Mouse (Mus musculus): ENCODE data around the gene Col4a4. TPM values are rescaled to one million over a fixed set of nuclear protein-coding genes. Genes with fewer than 3 reads are reported as not detected.

Col4a4 gene
- total RNA-seq, 2 experiments from 2014 or later = 8.9 to 10.6 TPM

DNA sequence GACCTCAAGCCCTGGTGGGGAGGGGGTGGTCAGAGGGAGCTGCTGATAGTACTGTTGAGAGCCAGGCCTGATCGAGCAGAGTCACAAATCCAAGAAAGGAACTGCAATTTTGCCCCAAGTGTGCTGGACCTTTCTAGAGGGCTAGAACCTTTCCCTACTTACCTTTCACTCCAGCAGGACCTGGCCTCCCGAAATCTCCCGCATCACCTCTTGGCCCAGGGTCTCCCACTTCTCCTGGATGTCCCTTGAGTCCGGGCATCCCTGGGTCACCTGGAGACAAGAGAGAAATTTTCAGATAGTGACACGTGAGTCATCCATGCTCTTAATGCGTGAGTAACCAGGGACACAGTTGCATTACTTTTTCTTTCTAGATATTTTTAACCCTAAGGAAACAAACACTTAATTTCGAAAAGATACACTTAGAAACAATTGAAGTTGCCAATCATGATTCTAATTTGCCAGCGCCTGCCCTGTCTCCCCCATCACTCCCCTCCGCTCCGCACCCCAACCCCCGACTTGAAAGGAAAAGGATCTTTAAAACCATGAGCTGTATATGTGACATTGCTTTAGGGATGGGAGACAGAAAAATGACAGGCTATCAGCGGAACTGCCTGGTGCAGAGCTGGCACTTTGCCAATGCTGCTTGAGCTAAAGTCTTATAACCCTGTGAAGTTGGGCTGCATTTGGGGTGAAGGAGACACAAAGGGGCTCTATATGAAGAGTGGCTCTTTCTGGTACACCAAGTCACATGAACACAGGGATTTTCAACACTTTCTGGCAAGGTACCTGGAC, 106.8 kb downstream of the Col4a4 start:
- intact Hi-C loops (cut with DNase I) = loop anchor here (5.0 kb wide), 2 partner anchors 188 to 1163 kb away; partner anchors contain the start of gene Irs1
- no peak for DNase-seq

DNA sequence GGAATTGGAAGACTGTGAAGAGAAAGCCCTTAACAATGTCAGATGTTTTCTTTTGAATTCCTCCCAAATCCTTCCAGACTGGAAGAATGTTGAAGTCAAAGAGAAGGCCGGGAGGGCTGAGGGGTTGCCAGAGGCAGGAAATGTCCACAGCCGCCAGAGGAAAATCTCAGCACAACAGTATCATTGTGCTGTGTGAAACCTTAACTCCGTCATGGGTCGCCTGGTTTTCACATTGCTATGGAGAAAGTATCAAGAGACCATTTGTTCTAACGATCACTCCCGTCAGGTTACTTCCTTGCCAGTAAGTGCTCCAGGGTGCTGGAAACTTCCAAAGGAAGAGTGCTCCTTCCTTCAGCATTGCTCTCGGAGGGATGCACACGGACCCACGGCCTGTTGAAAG, 109.9 kb downstream of the Col4a4 start:
- peak; percentile 34 to 48 for DNase-seq
- intact Hi-C loops (cut with DNase I) = loop anchor here (5.0 kb wide), 2 partner anchors 184 to 1159 kb away; partner anchors contain the start of gene Irs1

GRCm38 (mm10) chr1:82476256-82476655, 110.4 kb downstream of the Col4a4 start:
- DNase-seq = peak; percentile 38 to 72
- intact Hi-C loops (cut with DNase I) = loop anchor here (5.0 kb wide), 2 partner anchors 184 to 1159 kb away; partner anchors contain the start of gene Irs1

GRCm38 (mm10) chr1:82475821-82476220, 110.8 kb downstream of the Col4a4 start:
- intact Hi-C loops (cut with DNase I) = loop anchor here (5.0 kb wide), 2 partner anchors 184 to 1159 kb away; partner anchors contain the start of gene Irs1

GRCm38 (mm10) chr1:82475254-82475653, 111.4 kb downstream of the Col4a4 start:
- no peak for DNase-seq
- intact Hi-C loops (cut with DNase I) = loop anchor here (5.0 kb wide), 2 partner anchors 183 to 1158 kb away; partner anchors contain the start of gene Irs1

More at GRCm38 (mm10) chr1:82475821-82476220, 110.8 kb downstream of the Col4a4 start:
- DNase-seq = no peak

- intact Hi-C loops (cut with DNase I) = no loop called here
- DNase-seq = no peak
These were observed 112.1 kb downstream of the Col4a4 start for GRCm38 (mm10) chr1:82474461-82474961.

DNA sequence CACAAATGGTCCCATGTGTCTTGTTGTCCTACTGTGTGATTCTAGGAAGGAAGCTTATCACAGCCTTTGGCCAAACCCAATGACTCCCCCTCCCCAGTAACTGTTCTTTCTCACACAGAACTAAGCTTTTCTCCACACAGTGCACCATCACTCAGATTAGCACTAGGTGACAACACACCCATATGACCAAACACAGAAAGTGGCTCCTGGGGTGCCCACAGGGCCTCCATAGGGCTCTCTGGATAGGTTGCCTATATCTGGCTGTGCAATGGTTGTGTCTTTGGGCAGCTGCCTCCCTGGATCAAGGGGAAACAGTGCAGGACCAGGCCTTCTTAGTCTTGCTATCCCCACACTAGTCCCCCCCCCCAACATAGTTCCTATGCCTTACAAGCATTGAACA, 113.2 kb downstream of the Col4a4 start:
- DNase-seq = no peak
- intact Hi-C loops (cut with DNase I) = no loop called here

GRCm38 (mm10) chr1:82470516-82471225, 116.0 kb downstream of the Col4a4 start:
- intact Hi-C loops (cut with DNase I) = no loop called here

GRCm38 (mm10) chr1:82468872-82469271, 117.8 kb downstream of the Col4a4 start:
- intact Hi-C loops (cut with DNase I) = no loop called here
- no peak for DNase-seq

More at GRCm38 (mm10) chr1:82470516-82471225, 116.0 kb downstream of the Col4a4 start:
- no peak for DNase-seq

DNA sequence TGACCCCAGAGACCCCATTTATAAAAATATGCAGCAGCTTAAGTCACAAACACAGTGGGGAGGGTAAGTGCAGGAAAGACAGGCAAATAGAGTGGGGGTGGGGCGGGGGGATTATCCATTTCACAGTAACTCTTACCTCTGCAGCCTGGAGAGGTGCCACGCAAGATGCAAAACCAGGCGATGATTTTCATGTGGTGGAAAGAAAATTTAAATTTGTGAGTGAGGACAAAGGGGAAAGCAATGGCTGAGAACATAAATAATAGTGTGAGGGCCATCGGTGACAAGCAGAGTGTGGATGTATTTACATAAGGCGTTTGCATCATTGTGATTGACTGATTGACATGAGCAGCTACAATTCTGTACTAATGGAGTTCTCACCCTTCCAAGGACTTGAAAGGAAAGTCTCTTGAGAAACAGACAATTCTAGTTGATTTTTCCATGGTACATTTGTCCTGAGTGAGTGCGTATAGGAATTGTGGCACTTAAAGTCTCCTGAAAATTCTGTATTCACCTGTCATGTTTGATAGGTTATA, 121.3 kb downstream of the Col4a4 start:
- no peak for DNase-seq
- intact Hi-C loops (cut with DNase I) = no loop called here

GRCm38 (mm10) chr1:82461041-82461440, 125.6 kb downstream of the Col4a4 start:
- intact Hi-C loops (cut with DNase I) = no loop called here
- DNase-seq = peak; percentile 39 to 65

DNA sequence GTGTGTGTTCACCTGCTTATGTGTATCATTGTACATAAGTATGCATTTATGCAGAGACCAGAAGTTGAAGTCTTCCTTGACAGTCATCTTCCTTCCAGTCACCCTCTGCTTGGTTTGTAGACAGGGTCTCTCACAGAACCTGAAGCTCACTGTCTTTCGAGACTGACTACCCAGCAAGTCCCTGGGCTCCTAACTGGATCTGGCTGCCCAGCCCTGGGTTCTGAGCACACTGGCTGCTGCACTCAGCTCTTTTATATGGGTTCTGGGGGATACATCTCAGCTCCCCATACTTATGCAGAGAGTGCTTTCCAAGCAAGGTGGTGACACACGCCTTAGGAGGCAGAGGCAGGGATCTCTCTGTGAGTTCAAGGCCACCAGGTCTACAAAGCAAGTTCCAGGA, 126.7 kb downstream of the Col4a4 start:
- DNase-seq = no peak

DNA sequence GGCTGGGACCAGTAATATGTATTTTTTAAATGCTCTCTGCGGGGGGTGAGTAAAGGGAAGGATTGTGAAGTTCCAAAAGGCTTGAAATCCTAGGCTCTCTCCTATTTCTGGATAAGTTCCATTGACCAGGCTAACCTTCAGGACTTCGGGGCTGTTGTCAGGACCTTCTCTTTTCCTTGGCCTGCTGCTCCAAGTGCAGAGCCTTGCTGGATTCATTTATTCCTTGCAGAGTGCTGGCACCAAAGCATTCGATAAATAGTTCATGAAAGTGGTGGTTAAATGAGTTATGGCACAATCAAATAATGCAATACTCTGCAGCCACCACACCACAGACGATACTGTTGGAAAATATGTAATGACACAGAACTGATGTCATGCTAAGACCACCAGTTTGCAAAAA, 127.3 kb downstream of the Col4a4 start:
- intact Hi-C loops (cut with DNase I) = no loop called here
- no peak for DNase-seq

More for the DNA sequence above, 126.7 kb downstream of the Col4a4 start:
- intact Hi-C loops (cut with DNase I) = no loop called here

- intact Hi-C loops (cut with DNase I) = no loop called here
- no peak for DNase-seq
These were observed 132.6 kb downstream of the Col4a4 start for GRCm38 (mm10) chr1:82454031-82454430.

DNA sequence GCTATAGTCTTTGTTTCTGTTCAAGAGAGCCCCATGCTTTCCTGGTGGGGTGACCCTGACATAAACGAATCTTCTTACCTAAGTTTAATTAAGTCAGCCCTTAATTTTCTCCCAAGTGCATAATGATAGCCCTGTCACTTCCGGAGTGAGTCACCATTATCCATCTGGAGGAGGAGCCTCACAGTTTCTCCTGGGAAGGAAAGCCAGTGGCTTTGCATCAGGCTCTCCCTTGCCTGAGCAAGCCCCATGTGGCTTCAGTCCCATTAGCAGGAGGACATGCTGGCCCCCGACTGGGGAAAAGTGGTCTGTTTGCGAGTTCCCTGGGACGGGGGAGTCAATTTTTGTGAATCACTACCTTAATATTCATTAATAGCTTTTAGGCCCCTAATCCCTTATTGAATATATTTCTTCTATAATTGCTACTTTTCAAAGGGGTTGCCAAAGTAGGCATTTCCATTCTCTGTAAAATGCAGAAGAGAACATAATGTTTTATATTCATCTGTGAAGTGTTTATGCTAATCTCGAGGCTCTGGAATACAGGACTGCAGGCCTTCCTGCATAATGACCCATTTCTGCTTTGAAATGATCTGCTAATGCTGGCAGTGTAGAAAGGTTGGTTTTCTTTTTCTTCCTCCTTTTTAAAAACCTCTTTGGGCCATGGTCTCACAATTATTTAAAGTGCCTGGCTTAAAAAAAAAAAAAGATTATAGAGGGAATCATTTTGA, 134.6 kb downstream of the Col4a4 start:
- intact Hi-C loops (cut with DNase I) = no loop called here

GRCm38 (mm10) chr1:82449851-82450250, 136.8 kb downstream of the Col4a4 start:
- intact Hi-C loops (cut with DNase I) = no loop called here
- peak; percentile 46 to 56 for DNase-seq

More for the DNA sequence above, 134.6 kb downstream of the Col4a4 start:
- DNase-seq = no peak

- DNase-seq = peak; percentile 75 to 77
- intact Hi-C loops (cut with DNase I) = no loop called here
These were observed 140.6 kb downstream of the Col4a4 start for GRCm38 (mm10) chr1:82446049-82446448.

GRCm38 (mm10) chr1:82443517-82443916, 143.1 kb downstream of the Col4a4 start:
- intact Hi-C loops (cut with DNase I) = no loop called here
- no peak for DNase-seq

DNA sequence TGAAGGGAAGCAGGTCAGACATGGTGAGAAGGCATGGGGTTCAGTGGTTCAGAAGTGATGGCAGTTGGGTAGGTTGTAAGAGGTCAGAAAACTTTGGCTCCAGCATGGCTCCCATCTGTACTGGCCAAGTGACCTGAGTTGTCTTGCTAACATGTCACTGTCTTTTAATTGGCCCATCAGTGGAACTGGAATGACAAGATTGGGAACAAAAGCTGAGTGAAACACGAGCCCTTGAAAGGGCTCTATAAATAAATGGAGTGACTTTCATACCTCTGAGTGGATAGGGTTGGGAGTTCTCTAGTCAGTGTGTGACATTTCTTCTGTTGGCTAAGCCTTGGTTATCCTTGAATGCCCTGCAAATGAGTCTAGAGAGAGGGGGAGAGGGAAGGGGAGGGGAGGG, 146.5 kb downstream of the Col4a4 start:
- intact Hi-C loops (cut with DNase I) = no loop called here
- peak; percentile 63 to 64 for DNase-seq

DNA sequence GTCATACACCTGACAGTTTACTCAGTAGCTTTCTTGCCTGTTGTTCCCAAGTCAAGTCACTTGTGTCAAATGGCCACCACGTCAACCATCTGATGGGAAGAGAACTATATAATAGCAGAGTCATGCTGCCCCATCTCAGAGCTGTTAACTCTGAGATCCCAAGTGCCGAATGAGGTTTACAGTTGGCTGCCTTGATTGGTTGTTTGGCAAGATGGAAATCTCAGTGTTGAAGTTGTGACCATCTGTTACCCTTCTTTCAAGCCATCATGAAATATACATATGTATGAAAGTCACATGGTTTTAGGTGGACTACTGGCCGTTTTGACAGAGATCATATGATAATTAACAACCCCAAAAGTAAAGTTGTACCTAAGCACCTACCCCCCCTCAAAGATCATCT, 149.4 kb downstream of the Col4a4 start:
- intact Hi-C loops (cut with DNase I) = loop anchor here (2.0 to 10.0 kb wide), 2 partner anchors 752 to 1120 kb away; no protein-coding TSS in a partner anchor
- no peak for DNase-seq

Data from heart, postnatal 10 days (tissue).